Mouse (Mus musculus): Measurements from ENCODE around the gene Cdkal1. TPM values are rescaled to one million over a fixed set of nuclear protein-coding genes. Genes with fewer than 3 reads are reported as not detected.

Gene Cdkal1
- total and polyA plus RNA-seq, 3 experiments: 8.7 to 13.7 (median 9.5) TPM

DNA sequence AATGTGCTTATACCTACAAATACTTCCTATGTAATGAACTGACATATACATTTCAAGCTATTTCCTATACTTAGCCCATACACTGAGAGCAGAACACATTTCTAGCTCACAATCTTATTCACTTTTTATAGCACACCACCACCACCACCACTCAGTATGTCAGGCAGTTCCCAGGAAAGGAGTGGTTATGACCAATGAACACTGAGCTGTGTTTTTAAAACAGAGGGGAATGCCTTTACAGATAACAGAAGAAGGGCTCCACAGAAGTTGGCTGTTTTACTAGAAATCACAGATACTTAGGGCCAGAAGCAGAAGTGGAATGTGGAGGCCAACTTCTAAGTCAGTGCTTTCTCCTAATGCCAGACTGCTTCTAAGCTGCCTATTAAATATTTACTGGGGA lies 121.0 kb downstream of the Cdkal1 start:
- dilution Hi-C loops (cut with MboI; ENCODE audit: extremely low pct_ligation_motif_present, extremely low pct_unique_long_range_greater_than_20kb, low sequenced_read_pairs): no loop called here
- H3K27ac ChIP-seq (ENCODE audit: insufficient read depth, low read depth): no peak overlapping the region
- no peak for DNase-seq (ENCODE audit: extremely low read depth)

DNA sequence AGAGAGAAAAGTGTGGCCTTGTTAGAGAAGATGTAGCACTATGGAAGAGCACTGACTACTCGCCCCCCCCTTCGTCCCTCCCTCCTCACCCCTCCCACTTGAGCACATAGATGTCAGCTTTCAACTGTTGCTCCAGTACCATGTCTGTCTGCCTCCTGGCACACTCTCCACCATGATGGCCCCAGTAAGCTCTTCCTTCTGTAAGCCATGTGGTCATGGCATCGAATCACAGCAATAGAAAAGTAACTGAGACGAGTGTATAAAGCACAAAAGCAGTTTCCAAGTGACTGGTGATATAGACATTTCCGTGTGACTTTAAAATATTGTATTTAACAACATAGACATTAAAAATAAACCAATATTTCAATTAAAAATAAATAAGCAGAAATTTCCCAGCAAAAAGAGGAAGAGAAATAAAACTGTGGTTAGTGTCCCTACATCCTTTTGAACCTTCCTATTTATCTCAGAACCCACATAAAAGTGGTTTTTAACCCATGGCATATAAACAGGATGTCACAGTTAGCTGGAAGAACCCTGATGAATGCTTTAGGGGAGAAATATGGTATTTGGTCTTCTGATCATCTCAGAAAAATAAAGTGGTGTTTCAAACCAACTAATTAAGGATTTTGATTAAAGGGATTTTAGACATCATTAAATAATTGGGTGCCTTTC lies 129.2 kb downstream of the Cdkal1 start:
- no peaks in the 10 kb centered on the region for H3K9me3 ChIP-seq (replicated peaks; ENCODE audit: low read length)
- H3K27me3 ChIP-seq (replicated peaks): no peaks in the 10 kb centered on the region
- H3K79me2 ChIP-seq (replicated peaks; ENCODE audit: control insufficient read depth, extremely low read depth, insufficient read depth, poor library complexity, severe bottlenecking): no peaks in the 10 kb centered on the region
- TF ChIP-seq UBTF (IDR thresholded peaks at IDR 0.05; ENCODE audit: low read depth, low read length) (no peak), HCFC1 (IDR thresholded peaks at IDR 0.05; ENCODE audit: low read depth, low read length) (no peak), MEF2A (IDR thresholded peaks at IDR 0.05; ENCODE audit: borderline replicate concordance, low read depth, low read length) (no peak), NRF1 (IDR thresholded peaks at IDR 0.05; ENCODE audit: low read depth, low read length) (no peak), CHD2 (IDR thresholded peaks at IDR 0.05; ENCODE audit: low read length) (no peak), RAD21 (IDR thresholded peaks at IDR 0.05; ENCODE audit: low read depth, low read length) (no peak), TCF12 (IDR thresholded peaks at IDR 0.05; ENCODE audit: low read depth, low read length) (no peak)
- in situ Hi-C loops (cut with MboI; ENCODE audit: low pct_ligation_motif_present, low pct_unique_long_range_greater_than_20kb, low sequenced_read_pairs) (no loop called here), dilution Hi-C loops (cut with MboI; ENCODE audit: extremely low pct_ligation_motif_present, extremely low pct_unique_long_range_greater_than_20kb, low sequenced_read_pairs) (no loop called here)
- peaks cover 0 to 7% of the 10 kb centered on the region in 2 experiments for H3K36me3 ChIP-seq (replicated peaks in 1 of 2; ENCODE audit: control insufficient read depth in 1 of 2, insufficient read depth in 1 of 2, low read length in 1 of 2)
- peaks cover 2 to 21% of the 10 kb centered on the region in 2 experiments; a peak in 2 of 4 replicates for H3K4me1 ChIP-seq (ENCODE audit: control insufficient read depth in 1 of 2, insufficient read depth in 2 of 2)
- no peak overlapping the region for H3K4me2 ChIP-seq (ENCODE audit: insufficient read depth, low read depth, poor library complexity, severe bottlenecking)
- H3K9ac ChIP-seq (ENCODE audit: insufficient read depth, low read depth): no peak overlapping the region
- H3K4me3 ChIP-seq (replicated peaks in 1 of 3; ENCODE audit: low read depth in 2 of 3, low read length in 2 of 3, poor library complexity in 1 of 3): no peak overlapping the region
- no peak for DNase-seq (ENCODE audit: extremely low read depth)
- no peak overlapping the region for H3K27ac ChIP-seq (ENCODE audit: insufficient read depth, low read depth)

More for the DNA sequence above, 121.0 kb downstream of the Cdkal1 start:
- no peak overlapping the region for H3K9ac ChIP-seq (ENCODE audit: insufficient read depth, low read depth)
- H3K36me3 ChIP-seq (replicated peaks in 1 of 2; ENCODE audit: control insufficient read depth in 1 of 2, insufficient read depth in 1 of 2, low read length in 1 of 2): peaks cover 0 to 2% of the 10 kb centered on the region in 2 experiments
- peaks cover 0 to 21% of the 10 kb centered on the region in 2 experiments; a peak in 3 of 4 replicates for H3K4me1 ChIP-seq (ENCODE audit: control insufficient read depth in 1 of 2, insufficient read depth in 2 of 2)
- no peak for TF ChIP-seq NRF1 (IDR thresholded peaks at IDR 0.05; ENCODE audit: low read depth, low read length)
- TF ChIP-seq MXI1 (IDR thresholded peaks at IDR 0.05; ENCODE audit: low read depth, low read length): no peak
- no peak for TF ChIP-seq CTCF (conservative IDR thresholded peaks at IDR 0.05 in 1 of 2, IDR thresholded peaks at IDR 0.05 in 1 of 2; ENCODE audit: low read depth in 2 of 2, low read length in 2 of 2)
- TF ChIP-seq TBP (conservative IDR thresholded peaks at IDR 0.05; ENCODE audit: low read depth, low read length): no peak
- TF ChIP-seq JUN (IDR thresholded peaks at IDR 0.05; ENCODE audit: insufficient read depth, low read depth, low read length): no peak
- no peak for TF ChIP-seq EP300 (IDR thresholded peaks at IDR 0.05; ENCODE audit: low read length)
- TF ChIP-seq USF1 (IDR thresholded peaks at IDR 0.05; ENCODE audit: low read depth, low read length): no peak
- TF ChIP-seq UBTF (IDR thresholded peaks at IDR 0.05; ENCODE audit: low read depth, low read length): no peak
- no peak for TF ChIP-seq SIN3A (IDR thresholded peaks at IDR 0.05; ENCODE audit: low read length)
- no peak overlapping the region for H3K4me3 ChIP-seq (replicated peaks in 1 of 3; ENCODE audit: low read depth in 2 of 3, low read length in 2 of 3, poor library complexity in 1 of 3)
- no peak overlapping the region for H3K4me2 ChIP-seq (ENCODE audit: insufficient read depth, low read depth, poor library complexity, severe bottlenecking)
- no peaks in the 10 kb centered on the region for H3K79me2 ChIP-seq (replicated peaks; ENCODE audit: control insufficient read depth, extremely low read depth, insufficient read depth, poor library complexity, severe bottlenecking)
- H3K27me3 ChIP-seq (replicated peaks): no peaks in the 10 kb centered on the region
- in situ Hi-C loops (cut with MboI; ENCODE audit: low pct_ligation_motif_present, low pct_unique_long_range_greater_than_20kb, low sequenced_read_pairs): no loop called here
- H3K9me3 ChIP-seq (replicated peaks; ENCODE audit: low read length): no peaks in the 10 kb centered on the region
